Mouse (Mus musculus) heart, embryonic 11.5 days (tissue): Measurements from ENCODE around the gene Kansl3. TPM values are rescaled to one million over a fixed set of nuclear protein-coding genes. Genes with fewer than 3 reads are reported as not detected.
A peak's percentile ranks its signal among the peaks of the same experiment; 100 is the strongest.

Experiments used
- ATAC-seq: fragments of 200-750 bp; cut with Nextera tagmentation; replicated peaks from 2 replicates; pipeline ENCODE4 v1.8.0; 2017; ENCODE audit warnings: moderate library complexity; ENCODE audit not compliant: insufficient number of reproducible peaks, low FRiP score, low TSS enrichment
- H3K27ac ChIP-seq: fragments of 300-500 bp; sonication (generic); 2 replicates; pipeline ENCODE4 v1.5.1; 2014; ENCODE audit warnings: mild to moderate bottlenecking, low read depth, low read length
- H3K27me3 ChIP-seq: fragments of 300-500 bp; sonication (generic); 2 replicates; pipeline ENCODE4 v1.6.1; 2014; ENCODE audit warnings: mild to moderate bottlenecking, low read length, mixed read lengths; ENCODE audit not compliant: control insufficient read depth, insufficient read depth
- H3K36me3 ChIP-seq: fragments of 300-500 bp; sonication (generic); 2 replicates; pipeline ENCODE4 v1.6.1; 2014; ENCODE audit warnings: mild to moderate bottlenecking, low read length, moderate library complexity, mixed read lengths; ENCODE audit not compliant: control insufficient read depth, insufficient read depth
- H3K4me1 ChIP-seq: fragments of 300-500 bp; sonication (generic); 2 replicates; pipeline ENCODE4 v1.6.1; 2014; ENCODE audit warnings: low read length; ENCODE audit not compliant: control insufficient read depth, insufficient read depth
- H3K4me2 ChIP-seq: fragments of 300-500 bp; sonication (generic); 2 replicates; pipeline ENCODE4 v1.6.1; 2014; ENCODE audit warnings: mild to moderate bottlenecking, moderate library complexity
- H3K4me3 ChIP-seq: fragments of 300-500 bp; sonication (generic); 2 replicates; pipeline ENCODE4 v1.5.1; 2014; ENCODE audit warnings: low read depth, low read length
- H3K9ac ChIP-seq: fragments of 300-500 bp; sonication (generic); 2 replicates; pipeline ENCODE4 v1.6.1; 2014; ENCODE audit warnings: mild to moderate bottlenecking, low read depth, low read length, moderate library complexity
- H3K9me3 ChIP-seq: fragments of 300-500 bp; sonication (generic); replicated peaks from 2 replicates; pipeline ENCODE4 v1.6.1; 2016; ENCODE audit warnings: low read length; ENCODE audit not compliant: control insufficient read depth
- WGBS: fragments of 180-500 bp; shearing (Covaris S2); extraction: QIAGEN DNeasy Blood & Tissue Kit; methylation state at CpG from one replicate; pipeline ENCODE4 v1.1.7; 2014; ENCODE audit not compliant: insufficient replicate concordance; 5-methylcytosine and 5-hydroxymethylcytosine counted together
- polyA plus RNA-seq: library from polyadenylated mRNA; unstranded; fragments of >200 nt; fragmentation: Nextera tagmentation; extraction: Ambion mirVana; gene quantifications from 2 replicates; pipeline ENCODE4 v1.2.1, GENCODE M21; 2014

Gene Kansl3
- polyA plus RNA-seq, 1 experiment from 2014 or later, result 36.5 TPM

- peak; percentile 82 for ATAC-seq
- peaks cover 8% of the 10 kb centered on the region for H3K36me3 ChIP-seq
- peaks cover 9% of the 10 kb centered on the region for H3K4me1 ChIP-seq
- H3K9me3 ChIP-seq, result no peaks in the 10 kb centered on the region
- H3K4me2 ChIP-seq, result peak overlapping the region; percentile 73
- peak overlapping the region; percentile 87 for H3K9ac ChIP-seq
- no peaks in the 10 kb centered on the region for H3K27me3 ChIP-seq
- peak overlapping the region; percentile 75 for H3K4me3 ChIP-seq
- whole genome bisulfite sequencing, result 4% methylated on average over 55 of the region's 55 CpGs
- peak overlapping the region; percentile 69 for H3K27ac ChIP-seq
These were observed 641 bp downstream of the Kansl3 start for GRCm38 (mm10) chr1:36368112-36368968.

DNA sequence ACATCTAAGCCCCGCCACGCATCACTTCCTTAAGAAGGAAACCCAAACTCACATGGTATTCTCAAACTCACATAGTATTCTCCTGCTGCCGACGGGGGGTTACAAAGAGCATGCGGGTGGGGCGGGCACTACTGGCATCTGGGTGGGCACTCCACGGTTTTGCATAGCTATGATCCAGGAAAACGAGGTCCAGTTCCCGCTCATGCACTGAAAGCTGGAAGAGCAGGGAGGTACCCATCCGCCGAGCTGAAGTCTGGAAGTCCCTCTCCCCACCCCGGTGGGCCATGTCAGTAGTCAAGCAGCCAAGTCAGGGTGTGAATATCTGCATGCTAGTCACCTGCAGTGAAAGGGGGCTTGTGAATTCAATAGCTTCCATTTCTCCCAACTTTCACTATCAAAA is 1.3 kb downstream of the Kansl3 start:
- 57% methylated on average over 12 of the region's 12 CpGs for WGBS
- ATAC-seq, result no peak
- Histone ChIP-seq H3K36me3 (peaks cover 8% of the 10 kb centered on the region), H3K27ac (no peak overlapping the region), H3K9ac (peak overlapping the region; percentile 56; the same call in 1 of the 2 replicates), H3K4me1 (peaks cover 9% of the 10 kb centered on the region), H3K27me3 (no peaks in the 10 kb centered on the region), H3K4me2 (peak overlapping the region; percentile 73), H3K4me3 (peak overlapping the region; percentile 75), H3K9me3 (no peaks in the 10 kb centered on the region)

GRCm38 (mm10) chr1:36356955-36357695 is 11.9 kb downstream of the Kansl3 start:
- H3K27ac ChIP-seq, result no peak overlapping the region
- H3K4me3 ChIP-seq, result no peak overlapping the region
- no peaks in the 10 kb centered on the region for H3K4me1 ChIP-seq
- peaks cover 48% of the 10 kb centered on the region for H3K36me3 ChIP-seq
- WGBS, result 93% methylated on average over 5 of the region's 5 CpGs
- H3K9me3 ChIP-seq, result no peaks in the 10 kb centered on the region
- ATAC-seq, result no peak
- no peaks in the 10 kb centered on the region for H3K27me3 ChIP-seq
- H3K9ac ChIP-seq, result no peak overlapping the region
- no peak overlapping the region for H3K4me2 ChIP-seq

DNA sequence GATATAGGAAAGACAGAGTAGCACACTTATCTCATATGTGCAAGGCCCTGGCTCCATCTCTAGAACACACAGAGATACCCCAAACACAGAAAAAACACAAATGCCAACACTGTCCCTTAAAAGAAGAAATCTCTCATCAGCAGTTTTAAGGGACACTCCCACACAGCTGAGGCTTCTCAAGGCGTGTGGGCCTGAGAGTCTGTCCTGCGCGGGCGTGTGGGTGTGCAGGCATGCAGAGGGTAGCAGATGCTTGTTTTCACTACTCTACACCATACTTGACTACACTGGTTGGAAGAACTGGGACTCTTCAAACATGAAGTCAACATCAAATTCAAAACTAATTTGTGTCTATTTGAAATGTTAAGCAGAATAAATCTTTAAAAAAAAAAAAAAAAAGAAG is 16.6 kb downstream of the Kansl3 start:
- Histone ChIP-seq H3K4me1 (no peaks in the 10 kb centered on the region), H3K4me3 (no peak overlapping the region), H3K9ac (no peak overlapping the region), H3K27me3 (no peaks in the 10 kb centered on the region), H3K36me3 (peaks cover 60% of the 10 kb centered on the region), H3K4me2 (no peak overlapping the region), H3K27ac (no peak overlapping the region), H3K9me3 (no peaks in the 10 kb centered on the region)
- 75% methylated on average over 4 of the region's 4 CpGs for WGBS
- no peak for ATAC-seq

DNA sequence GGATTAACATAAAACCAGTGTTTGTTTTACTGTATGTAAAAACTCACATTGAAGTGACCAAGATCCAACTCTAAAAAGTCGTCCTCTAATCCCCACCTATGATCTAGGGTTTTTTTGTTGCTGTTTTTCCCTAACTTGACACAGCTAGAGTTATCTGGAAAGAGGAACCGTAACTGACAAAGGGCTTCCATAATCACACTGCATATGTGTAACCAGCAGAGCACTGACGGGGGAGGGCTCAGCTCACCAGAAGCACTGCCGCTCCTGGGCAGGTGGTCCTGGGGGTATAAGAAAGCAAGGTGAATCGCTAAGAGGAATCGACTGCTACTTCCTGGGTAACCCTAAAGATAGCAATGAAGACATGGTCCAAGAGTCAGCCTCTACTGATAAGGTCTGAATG is 26.4 kb downstream of the Kansl3 start:
- ATAC-seq, result no peak
- Histone ChIP-seq H3K27me3 (no peaks in the 10 kb centered on the region), H3K4me3 (no peak overlapping the region), H3K27ac (no peak overlapping the region), H3K36me3 (peaks cover 59% of the 10 kb centered on the region), H3K4me2 (no peak overlapping the region), H3K9ac (no peak overlapping the region), H3K9me3 (no peaks in the 10 kb centered on the region), H3K4me1 (no peaks in the 10 kb centered on the region)
- 88% methylated on average over 6 of the region's 6 CpGs for WGBS

GRCm38 (mm10) chr1:36332955-36333887 is 35.8 kb downstream of the Kansl3 start:
- ATAC-seq, result no peak
- Histone ChIP-seq H3K4me3 (no peak overlapping the region), H3K4me2 (no peak overlapping the region), H3K27me3 (no peaks in the 10 kb centered on the region), H3K9ac (no peak overlapping the region), H3K9me3 (no peaks in the 10 kb centered on the region), H3K4me1 (no peaks in the 10 kb centered on the region), H3K27ac (peak overlapping the region; percentile 29; the same call in 1 of the 2 replicates), H3K36me3 (peaks cover 21% of the 10 kb centered on the region)
- WGBS, result 78% methylated on average over 14 of the region's 14 CpGs

- H3K4me1 ChIP-seq, result no peaks in the 10 kb centered on the region
- no peak overlapping the region for H3K27ac ChIP-seq
- H3K4me2 ChIP-seq, result no peak overlapping the region
- no peak for ATAC-seq
- no peak overlapping the region for H3K4me3 ChIP-seq
- WGBS, result 74% methylated on average over 6 of the region's 6 CpGs
- no peaks in the 10 kb centered on the region for H3K9me3 ChIP-seq
- no peak overlapping the region for H3K9ac ChIP-seq
- no peaks in the 10 kb centered on the region for H3K27me3 ChIP-seq
- peaks cover 10% of the 10 kb centered on the region for H3K36me3 ChIP-seq
These were observed 37.2 kb downstream of the Kansl3 start for GRCm38 (mm10) chr1:36331743-36332142.

DNA sequence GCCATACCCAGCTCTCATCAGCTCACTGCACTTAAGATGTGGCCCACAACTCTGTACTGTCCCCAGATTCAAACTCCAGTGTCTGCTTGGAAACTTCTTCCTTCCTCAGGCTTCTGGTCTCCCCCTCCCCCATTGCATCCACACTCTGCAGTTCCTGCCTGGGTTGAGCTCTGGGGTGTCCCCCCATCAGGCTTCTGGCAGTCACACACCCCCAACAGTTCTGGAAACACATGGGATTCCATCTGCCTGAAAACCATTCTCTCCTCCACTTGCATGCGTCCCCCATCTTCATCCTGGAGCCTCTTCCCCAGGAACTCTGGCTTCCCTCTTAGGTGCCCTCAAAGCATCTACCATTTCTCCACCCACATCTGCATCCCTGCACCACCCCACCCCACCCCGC is 42.2 kb downstream of the Kansl3 start:
- no peak for ATAC-seq
- Histone ChIP-seq H3K4me2 (no peak overlapping the region), H3K4me3 (no peak overlapping the region), H3K36me3 (no peaks in the 10 kb centered on the region), H3K9ac (no peak overlapping the region), H3K9me3 (no peaks in the 10 kb centered on the region), H3K4me1 (0 out of 2 replicates have a peak, but pooled peaks cover 9% of the 10 kb centered on the region), H3K27ac (no peak overlapping the region), H3K27me3 (no peaks in the 10 kb centered on the region)
- 88% methylated on average over 2 of the region's 2 CpGs for WGBS
